Mouse (Mus musculus): ENCODE data around the gene Tecpr1.

The Tecpr1 gene

DNA sequence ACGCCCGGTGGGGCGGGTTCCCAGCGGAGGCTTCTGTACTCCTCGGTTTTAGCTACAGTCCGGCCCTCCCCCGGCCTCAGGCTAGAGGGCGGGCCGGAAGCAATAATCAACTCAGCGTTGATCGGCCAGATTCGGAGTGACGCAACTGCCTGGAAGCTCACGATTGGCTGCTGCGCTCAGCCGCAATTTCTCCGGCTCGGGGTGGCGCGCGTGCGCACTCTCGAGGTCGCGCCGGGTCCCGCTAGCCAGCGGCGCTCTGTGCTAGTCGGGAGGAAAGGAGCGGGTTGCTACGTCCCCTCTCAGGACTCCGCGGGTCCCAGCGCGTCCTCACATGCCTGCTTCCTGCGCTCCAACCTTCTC is at the start of gene Tecpr1:
TSS of gene Tecpr1 (minus strand) at position 113 of the 360 bp plus-strand sequence.
- DNase-seq (ENCODE audit: low spot score in 2 of 2), result peak; percentile 77 to 91

DNA sequence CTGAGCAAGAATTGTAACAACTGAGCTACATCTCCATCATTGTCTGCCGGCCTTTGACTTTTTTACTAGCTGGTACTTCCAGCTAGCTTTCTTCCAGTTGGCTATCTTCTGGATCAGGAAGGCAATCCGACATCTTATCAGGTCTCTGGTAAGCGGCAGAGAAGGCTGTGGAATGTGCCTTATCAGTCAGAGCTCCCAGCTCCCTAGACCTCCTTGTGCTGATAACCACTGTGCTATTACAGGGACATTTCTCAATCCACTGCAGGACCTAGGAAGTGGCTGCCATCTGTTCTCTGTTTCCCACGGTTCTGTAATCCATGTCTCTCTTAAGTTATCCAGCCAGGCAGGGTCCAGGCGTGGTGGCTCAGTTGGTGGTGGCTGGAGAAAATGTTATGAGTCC is 48.4 kb upstream of the Tecpr1 start:
- DNase-seq (ENCODE audit: low spot score in 2 of 2), result no peak

DNA sequence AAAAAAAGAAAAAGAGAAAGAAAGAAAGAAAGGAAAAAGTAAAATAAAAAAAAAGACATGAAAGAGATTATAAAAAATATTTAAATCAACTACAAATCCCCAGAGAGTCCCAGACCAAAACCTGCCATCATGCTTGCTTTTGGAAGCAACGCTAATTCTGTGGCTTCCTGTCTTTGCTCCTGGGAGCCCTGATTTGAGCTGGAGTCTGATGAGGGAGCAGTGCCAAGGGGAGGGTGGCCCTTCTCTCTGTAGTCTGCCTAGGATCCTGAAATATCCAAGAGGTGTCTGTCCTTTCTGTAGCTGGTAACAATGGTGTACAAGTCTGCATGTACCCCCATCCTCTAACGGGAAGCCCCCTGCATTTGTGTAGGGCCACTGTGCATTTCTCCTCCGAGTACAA is 47.7 kb upstream of the Tecpr1 start:
- no peak for DNase-seq (ENCODE audit: low spot score in 2 of 2)

DNA sequence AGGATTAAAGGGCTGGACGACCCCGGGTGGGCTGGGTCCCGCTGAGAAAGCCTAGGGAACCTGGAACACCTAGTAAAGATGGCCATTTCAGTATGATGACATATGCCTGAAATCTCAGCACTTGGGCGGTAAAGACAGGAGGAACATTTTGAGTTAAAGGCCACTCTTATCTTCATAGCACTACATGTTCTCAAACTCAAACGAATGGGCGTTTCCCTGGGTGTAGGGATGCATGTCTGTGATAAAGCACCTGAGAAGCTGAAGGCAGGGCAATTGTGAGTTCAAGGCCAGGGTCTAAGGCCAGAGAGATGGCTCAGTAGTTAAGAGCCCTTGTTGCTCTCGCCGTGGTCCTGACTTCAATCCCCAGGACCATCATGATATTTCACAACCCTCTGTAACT is 47.0 kb upstream of the Tecpr1 start:
- no peak for DNase-seq (ENCODE audit: low spot score in 2 of 2)

DNA sequence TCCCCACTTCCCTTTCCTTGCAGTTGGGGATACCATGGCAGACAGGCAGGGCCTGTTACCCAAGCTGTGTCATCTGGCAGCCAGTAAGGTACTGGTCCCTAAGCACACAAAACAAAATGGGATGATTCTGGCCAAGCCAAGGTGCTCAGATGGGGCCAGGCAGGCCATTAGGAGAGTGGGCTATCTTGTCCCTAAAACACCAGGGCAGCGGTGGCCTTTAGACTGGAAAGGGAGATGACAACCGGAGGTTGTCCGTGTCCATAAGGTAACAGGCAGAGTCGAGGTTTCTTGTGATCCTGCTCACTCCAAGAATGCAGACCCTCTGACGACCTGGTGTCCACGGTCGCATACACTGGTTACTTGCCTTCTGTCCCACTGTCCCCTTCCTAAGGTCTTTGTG is 46.5 kb upstream of the Tecpr1 start:
- no peak for DNase-seq (ENCODE audit: low spot score in 2 of 2)

DNA sequence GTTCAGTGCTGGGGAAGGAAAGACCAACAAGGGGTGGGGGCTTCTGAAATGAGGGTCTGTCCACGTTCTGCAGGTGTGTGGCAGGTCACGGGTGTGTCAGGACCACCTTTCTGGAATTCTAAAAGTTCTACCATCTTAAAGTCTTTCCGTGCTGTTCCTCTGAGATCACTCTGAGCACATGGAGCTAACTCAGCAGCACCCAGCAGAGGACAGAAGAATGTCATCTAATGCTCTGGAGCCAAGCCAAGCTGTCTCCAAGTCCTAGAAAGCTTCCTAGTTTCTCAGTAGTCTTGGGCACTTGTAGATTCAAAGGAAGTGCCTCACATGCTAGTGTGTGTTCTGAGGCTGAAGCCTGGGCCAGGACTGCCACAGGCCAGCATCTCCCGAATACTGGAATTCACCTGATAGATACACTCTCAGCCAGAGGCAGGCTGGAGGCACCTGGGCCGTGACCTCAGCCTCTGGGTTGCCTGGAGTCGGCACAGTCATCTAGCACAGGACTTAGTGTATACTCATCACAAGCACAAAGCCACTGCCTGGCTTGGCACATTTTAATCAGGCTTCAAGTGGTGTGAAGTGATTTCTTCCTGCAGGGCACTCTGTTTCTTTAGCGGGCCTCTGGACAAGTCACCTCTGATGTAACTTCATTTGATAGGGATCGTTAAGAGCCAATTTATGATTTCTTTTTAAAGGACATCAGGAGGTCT is 44.3 kb upstream of the Tecpr1 start:
- peak in 1 of 2 experiments; percentile 39 for DNase-seq (ENCODE audit: low spot score in 2 of 2)

DNA sequence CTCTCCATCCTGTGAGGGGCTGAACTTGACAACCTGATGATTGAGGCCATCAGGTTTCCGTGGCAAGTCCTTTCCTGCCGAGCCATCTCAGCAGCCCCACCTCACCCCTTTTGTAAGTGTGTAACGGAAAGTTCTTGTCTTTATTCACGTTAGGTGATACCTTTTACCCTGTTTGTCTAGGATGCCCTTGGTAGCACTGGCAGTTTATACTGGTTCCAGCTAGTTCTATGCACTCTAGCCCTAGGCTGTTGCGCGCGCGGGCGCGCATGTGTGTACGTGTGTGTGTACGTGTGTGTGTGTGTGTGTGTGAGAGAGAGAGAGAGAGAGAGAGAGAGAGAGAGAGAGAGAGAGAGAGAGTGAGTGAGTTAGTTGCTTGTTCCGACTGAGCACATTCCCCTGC is 40.1 kb upstream of the Tecpr1 start:
- DNase-seq (ENCODE audit: low spot score in 2 of 2), result no peak

DNA sequence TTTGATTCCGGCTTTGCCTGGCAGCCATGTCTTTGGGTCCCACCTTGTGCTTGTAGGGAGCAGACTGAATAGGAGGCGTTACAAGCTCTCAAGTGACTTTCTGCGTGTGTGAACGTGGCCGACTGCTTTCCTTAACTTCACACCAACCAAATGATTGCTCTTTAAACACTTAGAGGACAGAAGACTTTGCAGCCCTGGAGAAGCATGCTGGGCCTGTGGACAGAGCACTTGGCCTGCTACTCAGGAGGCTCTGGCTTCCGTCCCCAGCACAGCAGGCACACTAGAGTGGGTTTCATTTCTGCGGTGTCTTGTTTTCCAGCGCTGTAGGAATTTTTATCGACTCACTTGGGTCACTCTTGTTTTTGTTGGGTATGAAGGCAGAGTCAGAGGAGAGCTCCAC is 39.7 kb upstream of the Tecpr1 start:
- DNase-seq (ENCODE audit: low spot score in 2 of 2), result no peak

DNA sequence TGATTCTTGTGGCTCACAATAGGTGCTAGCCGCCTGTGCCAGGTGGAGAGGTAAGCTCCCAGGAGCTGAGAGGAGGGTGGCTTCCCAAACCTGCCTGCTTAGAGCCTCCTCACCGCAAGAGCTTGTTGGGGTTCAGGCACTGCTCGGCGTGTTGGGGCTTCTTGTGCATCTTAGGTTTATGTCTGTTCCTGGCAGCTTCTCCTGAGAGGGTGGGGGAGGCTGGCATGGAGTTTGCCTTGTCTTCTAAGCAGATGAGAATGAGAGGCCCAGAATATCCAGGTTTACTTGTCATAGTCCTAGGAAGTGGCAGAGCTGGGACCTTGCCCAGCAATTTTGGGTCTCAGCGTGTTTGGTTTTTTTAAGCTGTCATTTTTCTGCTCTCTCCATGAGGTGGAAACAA is 38.4 kb upstream of the Tecpr1 start:
- DNase-seq (ENCODE audit: low spot score in 2 of 2), result no peak

DNA sequence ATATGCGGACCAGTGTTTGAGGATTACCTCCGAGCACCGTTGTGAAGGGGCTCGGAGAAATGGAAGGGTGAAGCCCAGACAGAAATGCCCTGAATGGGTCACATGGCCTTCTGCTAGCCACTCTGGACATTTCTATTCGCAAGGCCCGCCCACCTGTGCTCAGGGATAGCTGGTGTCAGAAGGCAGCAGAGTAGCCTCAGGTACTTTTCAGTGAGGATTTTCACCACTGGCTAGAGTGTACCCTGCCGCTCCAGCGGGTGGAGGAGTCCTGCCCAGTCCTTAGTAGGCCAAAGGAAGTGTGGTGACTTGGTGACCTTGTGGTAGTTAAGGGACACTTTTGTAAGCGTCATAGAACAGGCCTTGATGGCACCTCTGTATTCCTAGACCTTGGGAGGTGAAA is 37.9 kb upstream of the Tecpr1 start:
- DNase-seq (ENCODE audit: low spot score in 2 of 2), result no peak

DNA sequence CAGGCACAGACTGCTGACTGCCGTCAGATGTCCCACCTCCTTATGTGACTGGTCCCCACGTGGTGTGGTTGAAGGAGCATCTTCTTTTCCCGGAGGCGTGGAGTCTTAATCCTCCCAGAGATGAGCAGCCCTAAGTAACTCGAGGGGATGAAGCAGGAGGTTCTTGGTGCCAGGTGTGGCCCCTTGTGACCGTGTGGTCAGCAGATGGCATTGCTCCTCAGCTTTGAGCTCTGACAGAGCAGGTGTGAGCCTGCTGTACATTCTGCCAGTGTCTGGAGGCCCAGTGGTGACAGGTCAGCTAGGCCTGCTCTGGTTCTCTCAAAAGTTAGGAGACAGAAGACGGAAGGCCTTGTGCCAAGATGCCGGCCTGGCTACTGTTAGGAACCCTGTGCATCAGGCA is 37.0 kb upstream of the Tecpr1 start:
- DNase-seq (ENCODE audit: low spot score in 2 of 2), result no peak

DNA sequence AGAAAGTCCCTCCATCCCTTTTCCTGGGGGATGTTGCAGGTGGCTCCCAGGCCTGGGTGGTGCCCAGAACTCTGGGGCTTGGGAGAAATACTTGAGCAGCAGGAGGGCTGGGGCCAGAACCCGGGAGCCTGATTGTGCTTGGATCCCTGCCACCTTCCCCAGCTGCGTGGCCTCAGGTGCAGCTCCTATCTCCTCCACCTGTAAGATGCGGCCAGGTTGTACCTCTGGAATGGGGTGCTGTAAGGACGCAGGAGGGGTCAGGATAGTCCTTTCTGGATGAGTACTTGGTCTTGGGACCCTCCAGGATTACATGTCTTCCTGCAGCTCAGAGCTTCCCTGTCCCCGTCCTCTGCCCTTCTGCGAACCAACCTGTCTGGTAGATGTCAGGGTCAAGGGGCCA is 35.8 kb upstream of the Tecpr1 start:
- DNase-seq (ENCODE audit: low spot score in 2 of 2), result no peak

DNA sequence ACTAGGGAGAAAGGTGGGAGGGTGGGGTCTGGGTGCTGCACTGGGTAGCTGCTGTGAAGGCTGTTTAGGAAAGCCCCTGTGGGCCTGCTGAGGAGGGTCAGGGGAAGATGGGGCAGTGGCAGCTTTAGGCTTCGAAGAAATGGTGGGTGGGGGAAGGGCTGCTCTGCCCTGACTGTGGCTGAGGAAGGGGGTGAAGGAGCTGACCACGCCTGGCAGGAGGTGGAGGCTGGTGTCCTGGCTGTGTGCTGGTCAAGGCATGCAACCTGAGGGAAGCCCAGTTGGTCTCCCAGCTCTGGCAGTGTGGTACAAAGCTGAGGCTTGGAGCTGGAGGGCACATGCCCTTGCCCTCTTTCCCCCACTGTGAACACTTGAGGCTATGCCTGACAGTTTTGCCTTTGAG is 35.3 kb upstream of the Tecpr1 start:
- no peak for DNase-seq (ENCODE audit: low spot score in 2 of 2)

DNA sequence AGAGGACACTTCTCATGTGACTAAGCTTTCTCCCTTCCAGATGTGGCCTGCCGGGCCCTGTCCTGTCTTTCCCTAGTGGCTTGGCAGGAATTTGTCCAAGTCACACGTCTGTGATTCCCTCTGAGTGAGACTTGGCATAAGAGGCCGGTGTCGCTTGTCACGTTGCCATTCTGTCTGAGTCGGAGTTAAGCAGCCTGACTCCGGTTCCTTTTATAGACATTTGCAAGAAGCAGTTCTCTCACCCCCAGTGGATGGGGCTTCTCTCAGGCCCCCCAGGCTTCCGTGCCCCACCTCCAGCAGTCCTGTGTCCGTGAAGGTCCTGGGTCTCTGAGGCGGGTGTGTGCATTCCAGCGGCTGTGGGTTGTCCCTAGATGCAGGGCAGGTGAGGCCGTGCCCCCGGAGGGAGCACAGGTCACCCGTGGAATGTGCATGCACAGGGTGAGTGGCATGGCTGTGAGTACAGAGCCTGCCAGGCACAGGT is 34.8 kb upstream of the Tecpr1 start:
- DNase-seq (ENCODE audit: low spot score in 2 of 2), result no peak

DNA sequence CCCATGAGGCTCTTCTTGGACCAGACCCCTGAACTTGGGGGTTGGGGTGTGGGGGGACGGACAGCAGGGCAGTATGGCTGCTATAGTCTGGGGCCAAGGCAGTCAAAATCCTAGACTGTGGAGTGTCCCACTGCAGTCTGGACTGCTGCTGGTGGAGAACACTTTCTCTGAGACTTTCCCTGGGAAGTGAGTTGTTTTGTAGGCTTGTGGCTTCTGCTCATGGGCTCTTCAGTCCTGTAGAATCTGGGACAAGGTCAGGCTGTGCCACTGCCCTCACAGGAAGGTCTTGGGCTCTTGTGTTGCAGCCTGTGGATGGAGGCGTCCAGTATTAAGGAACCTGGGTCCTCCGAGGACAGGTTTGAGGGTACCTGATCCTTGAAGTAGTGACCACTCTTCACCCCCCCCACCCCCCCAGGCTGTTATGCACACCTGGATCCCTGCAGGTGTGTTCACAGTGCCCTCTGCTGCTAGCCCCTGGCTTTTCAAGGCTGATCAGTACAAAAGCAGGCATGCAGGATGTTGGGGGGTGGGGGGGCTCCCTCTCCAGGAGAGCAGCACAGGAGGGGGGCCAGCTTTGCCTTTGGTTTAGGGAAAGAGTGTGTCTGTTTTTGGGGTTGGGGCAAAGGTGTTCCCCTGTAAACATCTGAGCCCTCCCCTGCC is 34.2 kb upstream of the Tecpr1 start:
- DNase-seq (ENCODE audit: low spot score in 2 of 2), result no peak

DNA sequence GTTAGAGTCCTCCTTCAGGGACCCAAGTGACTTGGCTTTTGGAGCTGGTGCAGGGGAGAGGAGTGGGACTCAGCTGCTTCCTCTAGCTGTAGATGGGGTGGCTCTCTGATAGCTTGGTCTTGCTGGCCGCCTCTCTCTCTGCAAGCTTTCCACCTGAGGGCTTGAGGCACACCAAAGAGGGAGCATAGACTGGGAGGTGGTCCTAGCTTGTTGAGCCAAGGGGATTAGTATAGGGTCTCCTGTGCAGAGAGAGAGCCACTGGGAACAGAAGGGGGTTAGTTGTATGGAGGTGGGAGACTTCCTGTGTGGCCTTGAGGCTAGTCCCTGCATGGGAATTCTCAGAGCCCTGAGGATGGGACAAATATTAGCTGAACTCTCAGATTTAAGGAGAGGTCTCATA is 33.5 kb upstream of the Tecpr1 start:
- no peak for DNase-seq (ENCODE audit: low spot score in 2 of 2)

DNA sequence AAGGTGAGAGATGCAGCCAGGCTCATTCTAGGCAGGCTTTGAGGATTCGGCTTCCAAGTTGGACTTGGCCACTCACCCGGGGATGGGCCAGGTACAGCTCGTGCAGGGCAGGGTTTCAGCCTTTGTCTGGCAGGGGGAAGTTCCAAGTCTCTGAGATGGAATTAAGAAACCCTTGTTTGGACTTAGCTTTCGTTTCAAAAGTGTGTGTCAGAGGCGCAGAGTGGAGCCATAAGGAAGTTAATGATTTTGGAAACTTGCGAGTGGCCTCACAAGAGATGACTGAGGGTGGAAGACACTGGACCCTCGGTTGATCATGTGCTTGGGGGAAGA is 33.1 kb upstream of the Tecpr1 start:
- no peak for DNase-seq (ENCODE audit: low spot score in 2 of 2)

DNA sequence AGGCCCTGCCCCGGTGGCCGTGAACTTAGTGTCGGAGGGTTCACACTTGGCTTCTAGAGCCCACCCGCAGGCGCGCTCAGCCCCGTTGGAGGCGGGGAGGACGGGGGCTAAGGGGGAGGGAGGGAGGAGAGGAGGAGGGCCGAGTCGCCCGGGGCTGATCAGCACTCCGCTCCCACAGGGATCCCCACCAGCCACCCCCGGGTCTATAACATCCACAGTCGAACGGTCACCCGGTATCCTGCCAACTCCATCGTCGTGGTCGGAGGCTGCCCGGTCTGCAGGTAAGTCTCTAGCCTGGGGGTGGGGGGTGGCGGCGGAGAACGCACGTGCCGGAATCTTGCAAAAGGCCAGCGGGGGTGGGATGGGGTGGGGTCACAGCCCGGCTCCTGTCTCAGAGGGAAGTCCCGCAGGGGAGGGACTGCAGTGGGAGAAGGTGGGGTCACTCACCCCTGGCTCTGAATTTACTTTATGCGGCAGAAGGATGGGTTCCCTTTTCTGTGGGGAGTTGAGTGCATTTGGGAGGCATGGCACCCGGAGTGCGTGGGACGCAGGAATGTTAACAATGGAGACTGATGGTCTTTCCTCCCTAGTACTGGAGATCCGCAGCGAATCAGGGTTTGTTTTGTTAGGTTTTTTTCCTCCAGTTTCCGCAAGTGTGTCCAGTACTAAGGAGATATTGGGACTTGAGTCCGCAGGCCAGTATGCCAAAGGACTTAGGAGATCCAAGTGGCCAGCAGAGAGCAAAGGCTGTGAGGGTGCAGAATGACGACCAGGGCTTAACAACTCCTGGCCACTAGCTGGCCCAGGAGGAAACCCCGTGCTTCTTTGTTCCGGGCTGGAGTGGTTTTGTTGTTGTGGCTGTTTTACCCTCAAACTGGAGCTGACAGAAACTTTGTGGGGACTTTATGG is 32.5 kb upstream of the Tecpr1 start:
- DNase-seq (ENCODE audit: low spot score in 2 of 2), result peak; percentile 53 to 58

DNA sequence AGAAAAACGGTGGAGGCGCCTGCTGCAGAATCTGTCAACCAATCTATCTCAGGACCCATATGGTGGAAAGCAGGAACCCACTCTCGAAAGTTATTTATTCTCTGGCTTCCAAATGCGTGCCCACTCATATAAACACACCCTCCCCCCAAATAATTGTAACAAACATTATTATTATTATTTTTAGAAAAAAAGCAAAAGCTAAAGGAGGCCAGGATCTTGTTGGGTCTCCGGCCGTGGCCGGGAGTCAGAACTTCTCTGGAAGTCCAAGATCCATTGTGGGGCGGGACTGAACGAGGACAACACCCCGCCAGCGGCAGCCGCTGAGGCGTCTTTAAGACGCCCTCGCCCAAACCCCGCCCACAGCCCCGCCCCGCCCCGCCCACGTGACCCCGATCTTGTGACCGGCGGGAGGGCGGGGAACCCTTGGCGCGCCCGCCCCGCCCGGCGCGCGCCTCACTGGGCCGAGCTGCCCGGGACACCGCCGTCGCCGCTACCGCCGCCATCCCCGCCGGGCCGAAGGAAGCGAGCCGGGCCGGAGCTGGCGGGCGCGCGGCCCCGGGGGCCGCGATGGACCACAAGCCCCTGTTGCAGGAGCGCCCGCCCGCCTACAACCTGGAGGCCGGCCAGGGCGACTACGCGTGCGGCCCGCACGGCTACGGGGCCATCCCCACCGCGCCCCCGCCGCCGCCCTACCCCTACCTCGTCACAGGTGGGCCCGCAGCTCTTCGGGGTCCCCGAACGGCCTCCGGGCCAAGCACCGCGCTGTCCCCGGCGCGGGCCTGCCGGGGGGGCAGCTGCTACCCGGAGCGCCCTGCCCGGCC is 31.6 kb upstream of the Tecpr1 start:
- peak; percentile 73 to 88 for DNase-seq (ENCODE audit: low spot score in 2 of 2)

DNA sequence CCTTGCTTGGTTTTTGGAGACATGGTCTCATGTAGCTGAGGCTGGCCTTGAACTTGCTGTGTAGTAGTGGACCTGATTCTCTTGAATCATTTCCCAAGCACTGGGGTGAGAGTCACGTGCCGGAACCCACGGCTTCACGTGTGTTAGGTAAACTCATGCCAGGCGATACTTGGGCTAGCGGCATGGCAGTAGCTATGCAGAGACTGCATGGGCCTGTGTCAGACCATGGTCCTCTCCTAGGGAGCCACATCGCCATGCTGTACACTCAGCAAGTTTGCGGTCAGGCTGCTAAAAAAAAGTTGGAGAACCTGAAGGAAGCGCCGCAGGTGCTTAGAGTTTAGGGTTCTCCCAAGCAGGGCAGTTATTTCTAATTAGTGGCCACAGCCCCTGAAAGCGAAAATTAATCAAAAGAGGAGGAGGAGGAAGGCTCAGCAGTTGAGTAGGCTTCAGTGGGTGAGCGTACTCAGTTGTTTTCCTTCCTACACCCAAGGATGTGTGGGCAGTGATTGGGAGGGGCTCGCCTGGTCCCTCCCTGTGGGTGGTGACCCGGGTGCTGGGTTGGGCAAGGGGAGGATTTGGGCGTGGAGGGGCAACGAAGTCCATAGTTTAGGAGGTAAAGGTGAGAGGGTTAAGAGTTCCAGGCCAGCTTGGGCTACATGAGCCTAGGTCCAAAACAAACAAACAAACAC is 30.9 kb upstream of the Tecpr1 start:
- peak; percentile 31 to 62 for DNase-seq (ENCODE audit: low spot score in 2 of 2)

DNA sequence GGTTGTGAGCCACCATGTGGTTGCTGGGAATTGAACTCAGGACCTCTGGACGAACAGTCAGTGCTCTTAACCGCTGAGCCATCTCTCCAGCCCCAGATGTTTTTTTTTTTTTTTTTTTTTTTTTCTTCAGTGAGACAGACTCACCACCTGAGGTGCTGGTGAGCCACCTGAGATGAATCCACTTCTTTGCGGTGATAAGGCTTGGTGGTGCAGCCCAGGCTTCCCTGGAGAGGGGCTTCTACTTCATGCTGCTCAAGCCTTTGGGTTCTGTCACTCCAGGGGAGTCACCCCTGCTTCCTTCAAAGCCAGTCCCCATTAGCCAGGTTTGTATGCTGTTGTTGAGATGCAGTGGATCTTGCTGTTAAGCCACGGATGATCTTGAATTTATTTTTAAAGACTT is 29.8 kb upstream of the Tecpr1 start:
- DNase-seq (ENCODE audit: low spot score in 2 of 2), result no peak
